8 mouse cellular contexts compared by ENCODE assay signal in the genomic region with DNA sequence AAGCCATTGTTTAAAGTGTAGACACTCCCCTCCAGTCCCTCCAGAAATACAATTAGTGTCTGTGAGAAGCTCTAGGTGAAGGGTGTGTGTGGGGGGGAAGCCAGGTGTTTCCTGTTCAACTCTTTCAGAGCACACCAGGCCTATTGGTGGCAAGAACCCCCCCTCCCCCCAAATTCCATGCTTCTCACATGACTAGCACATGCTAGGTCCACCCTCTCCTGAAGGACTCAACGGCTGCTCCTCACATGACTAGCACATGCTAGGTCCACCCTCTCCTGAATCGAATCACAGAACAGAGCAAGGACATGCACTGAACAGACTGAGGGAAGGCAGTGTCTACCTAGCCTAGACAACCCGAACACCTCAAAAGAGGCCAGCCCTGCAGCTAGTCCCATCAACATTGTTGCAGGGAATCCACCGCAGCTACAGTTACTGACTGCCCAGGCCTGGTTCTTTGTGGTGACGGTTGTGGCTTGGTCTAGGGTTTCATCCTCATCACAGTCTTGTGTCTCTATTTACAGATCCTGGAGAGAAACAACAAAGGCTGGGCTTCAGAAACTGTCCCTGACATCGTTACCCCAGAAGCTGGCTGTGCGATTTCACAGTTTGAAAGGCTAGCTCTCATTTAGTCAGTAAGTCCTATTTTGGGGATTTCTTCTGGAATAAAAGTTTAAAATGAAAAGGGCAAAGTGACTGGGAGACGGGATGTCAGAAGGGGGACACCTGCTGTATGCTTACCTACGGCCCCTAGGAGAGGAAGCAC. TPM values are rescaled to one million over a fixed set of nuclear protein-coding genes. Genes with fewer than 3 reads are reported as not detected.
A peak's percentile ranks its signal among the peaks of the same experiment; 100 is the strongest.
DNase-seq lines count a peak whose midpoint lies in the region; ATAC-seq and TF ChIP-seq lines count a peak whose summit lies in the region.

No protein-coding gene starts in this region.

- H3K27ac ChIP-seq in lung, embryonic 14.5 days (ENCODE audit: low read depth), result 0 out of 2 replicates have a peak overlapping the region, but pooled peaks have one; percentile 68
- peak overlapping the region; percentile 96 for H3K27ac ChIP-seq in forebrain, embryonic 10.5 days
- peak overlapping the region; percentile 96 for H3K27ac ChIP-seq in limb, embryonic 10.5 days
- H3K27ac ChIP-seq in stomach, embryonic 14.5 days (ENCODE audit: low read length), result no peak overlapping the region; the same call in 1 of the 2 replicates
- no peak overlapping the region for H3K27ac ChIP-seq in layer of hippocampus, adult 2 months
- H3K27ac ChIP-seq in cerebellum, adult 2 months (ENCODE audit: insufficient read depth, low read length), result no peak overlapping the region

- H3K4me3 ChIP-seq in lung, embryonic 14.5 days (ENCODE audit: low read depth, low read length), result peak overlapping the region; percentile 90; the same call in 1 of the 2 replicates
- H3K4me3 ChIP-seq in forebrain, embryonic 10.5 days, result peak overlapping the region; percentile 96
- H3K4me3 ChIP-seq in limb, embryonic 10.5 days, result peak overlapping the region; percentile 97
- no peak overlapping the region; the same call in 1 of the 2 replicates for H3K4me3 ChIP-seq in stomach, embryonic 14.5 days (ENCODE audit: low read depth, low read length)
- H3K4me3 ChIP-seq in layer of hippocampus, adult 2 months, result no peak overlapping the region
- no peak overlapping the region for H3K4me3 ChIP-seq in cerebellum, adult 2 months (replicated peaks; ENCODE audit: insufficient read depth, low read depth, low read length)

- peaks cover 6% of the 10 kb centered on the region; the same call in 1 of the 2 replicates for H3K4me1 ChIP-seq in lung, embryonic 14.5 days (ENCODE audit: insufficient read depth)
- H3K4me1 ChIP-seq in forebrain, embryonic 10.5 days, result peaks cover 29% of the 10 kb centered on the region
- H3K4me1 ChIP-seq in limb, embryonic 10.5 days, result peaks cover 22% of the 10 kb centered on the region
- peaks cover 10% of the 10 kb centered on the region; the same call in 1 of the 2 replicates for H3K4me1 ChIP-seq in stomach, embryonic 14.5 days (ENCODE audit: control insufficient read depth, insufficient read depth, low read length)
- H3K4me1 ChIP-seq in cerebellum, adult 2 months (ENCODE audit: control insufficient read depth, insufficient read depth, low read length), result peaks cover 5% of the 10 kb centered on the region; the same call in 1 of the 2 replicates

- TF ChIP-seq POLR2A in cerebellum, adult 2 months (IDR thresholded peaks at IDR 0.05; ENCODE audit: borderline replicate concordance, insufficient read depth, low read length), result no peak

- H3K27me3 ChIP-seq in lung, embryonic 14.5 days (ENCODE audit: insufficient read depth, low read length), result peaks cover 10% of the 10 kb centered on the region
- H3K27me3 ChIP-seq in forebrain, embryonic 10.5 days (ENCODE audit: poor library complexity, severe bottlenecking), result peaks cover 16% of the 10 kb centered on the region
- H3K27me3 ChIP-seq in limb, embryonic 10.5 days (ENCODE audit: low read depth, poor library complexity, severe bottlenecking), result peaks cover 16% of the 10 kb centered on the region
- H3K27me3 ChIP-seq in stomach, embryonic 14.5 days (ENCODE audit: control insufficient read depth, insufficient read depth, low read length), result no peaks in the 10 kb centered on the region
- H3K27me3 ChIP-seq in cerebellum, adult 2 months (ENCODE audit: control insufficient read depth, insufficient read depth, low read length), result no peaks in the 10 kb centered on the region

- TF ChIP-seq CTCF in lung, embryonic 14.5 days (IDR thresholded peaks at IDR 0.05; ENCODE audit: low read depth), result no peak
- TF ChIP-seq CTCF in layer of hippocampus, adult 2 months (conservative IDR thresholded peaks at IDR 0.05), result no peak
- TF ChIP-seq CTCF in cerebellum, adult 2 months (IDR thresholded peaks at IDR 0.05; ENCODE audit: borderline replicate concordance, insufficient read depth, low read depth, low read length), result no peak

- DNase-seq in lung, embryonic 14.5 days, result no peak
- no peak for DNase-seq in lung, postnatal 4 days
- DNase-seq in forebrain, embryonic 10.5 days (ENCODE audit: extremely low spot score, low spot score), result no peak
- no peak for DNase-seq in limb, embryonic 10.5 days (ENCODE audit: low spot score)
- DNase-seq in layer of hippocampus, adult 2 months (ENCODE audit: low spot score in 2 of 2), result no peak
- DNase-seq in cerebellum, adult 2 months, result no peak
- DNase-seq in layer of hippocampus, adult 9-10 months (ENCODE audit: low spot score), result no peak

- 89% methylated on average over 9 of the region's 9 CpGs for WGBS in lung, embryonic 14.5 days
- 84% methylated on average over 9 of the region's 9 CpGs for WGBS in forebrain, embryonic 10.5 days
- WGBS in limb, embryonic 10.5 days, result 91% methylated on average over 9 of the region's 9 CpGs
- 84% methylated on average over 9 of the region's 9 CpGs for WGBS in stomach, embryonic 14.5 days
- 90% methylated on average over 9 of the region's 9 CpGs for WGBS in cerebellum, adult 2 months

- no peaks in the 10 kb centered on the region for H3K9me3 ChIP-seq in lung, embryonic 14.5 days (ENCODE audit: low read depth, low read length)
- H3K9me3 ChIP-seq in forebrain, embryonic 10.5 days, result no peaks in the 10 kb centered on the region
- no peaks in the 10 kb centered on the region for H3K9me3 ChIP-seq in limb, embryonic 10.5 days (replicated peaks)
- H3K9me3 ChIP-seq in stomach, embryonic 14.5 days (ENCODE audit: control insufficient read depth, low read depth, low read length), result no peaks in the 10 kb centered on the region

- no peaks in the 10 kb centered on the region for H3K36me3 ChIP-seq in lung, embryonic 14.5 days (ENCODE audit: insufficient read depth)
- peaks cover 2% of the 10 kb centered on the region; the same call in 1 of the 2 replicates for H3K36me3 ChIP-seq in forebrain, embryonic 10.5 days (replicated peaks)
- peaks cover 2% of the 10 kb centered on the region; the same call in 1 of the 2 replicates for H3K36me3 ChIP-seq in limb, embryonic 10.5 days
- no peaks in the 10 kb centered on the region for H3K36me3 ChIP-seq in stomach, embryonic 14.5 days (ENCODE audit: control insufficient read depth, insufficient read depth, low read length)

- peak overlapping the region; percentile 36 for H3K9ac ChIP-seq in lung, embryonic 14.5 days
- H3K9ac ChIP-seq in stomach, embryonic 14.5 days (replicated peaks; ENCODE audit: low read depth, low read length), result no peak overlapping the region

- peak overlapping the region; percentile 60 for H3K4me2 ChIP-seq in lung, embryonic 14.5 days
- peak overlapping the region; percentile 21; the same call in 1 of the 2 replicates for H3K4me2 ChIP-seq in stomach, embryonic 14.5 days (replicated peaks; ENCODE audit: low read depth, low read length)

- ATAC-seq in lung, embryonic 14.5 days (ENCODE audit: insufficient read depth), result 0 out of 2 replicates have a peak, but pooled peaks have one; percentile 11
- ATAC-seq in stomach, embryonic 14.5 days (ENCODE audit: insufficient number of reproducible peaks, insufficient read depth, low FRiP score, low read depth), result no peak

RNA-seq across cellular contexts. Expression of gene Cnot8, which starts 1.2 kb away (rescaled TPM):
- 82.3 and 86.8 TPM in 2 replicates for polyA plus RNA-seq in lung, embryonic 14.5 days (2014; fragmentation: Nextera tagmentation; extraction: Ambion mirVana)
- 90.9 and 96.1 TPM in 2 replicates for polyA plus RNA-seq in forebrain, embryonic 10.5 days (2016; fragmentation: Nextera tagmentation; extraction: Ambion mirVana)
- 107 and 113 TPM in 2 replicates for polyA plus RNA-seq in limb, embryonic 10.5 days (2016; fragmentation: Nextera tagmentation; extraction: Ambion mirVana)
- 87.7 and 92.6 TPM in 2 replicates for polyA plus RNA-seq in stomach, embryonic 14.5 days (2014; fragmentation: Nextera tagmentation; extraction: Ambion mirVana)
- 10 to 100 TPM; 56.0 to 57.7 TPM for total RNA-seq in layer of hippocampus, adult 2 months (2021)
- 80.3 and 82.8 TPM in 2 replicates for polyA plus RNA-seq in cerebellum, adult 2 months (2012; rRNA removed)

RNA-seq across cellular contexts. Expression of gene Gm12248, which starts 9.8 kb away (rescaled TPM):
- not detected in 2 replicates for polyA plus RNA-seq in lung, embryonic 14.5 days (2014; fragmentation: Nextera tagmentation; extraction: Ambion mirVana)
- polyA plus RNA-seq in forebrain, embryonic 10.5 days (2016; fragmentation: Nextera tagmentation; extraction: Ambion mirVana), result not detected in 2 replicates
- polyA plus RNA-seq in limb, embryonic 10.5 days (2016; fragmentation: Nextera tagmentation; extraction: Ambion mirVana), result not detected in 2 replicates
- polyA plus RNA-seq in stomach, embryonic 14.5 days (2014; fragmentation: Nextera tagmentation; extraction: Ambion mirVana), result not detected in 2 replicates
- not detected for total RNA-seq in layer of hippocampus, adult 2 months (2021)
- polyA plus RNA-seq in cerebellum, adult 2 months (2012; rRNA removed), result not detected in 2 replicates

Comparison
In these comparisons a context has a peak if more than half of its experiments do, and no peak if none do; other contexts are left out.
1. H3K27ac ChIP-seq: peak in lung, embryonic 14.5 days (single experiment), forebrain, embryonic 10.5 days (single experiment) and limb, embryonic 10.5 days (single experiment); none in stomach, embryonic 14.5 days (single experiment), layer of hippocampus, adult 2 months (single experiment) and cerebellum, adult 2 months (single experiment).
2. H3K4me3 ChIP-seq: peak in lung, embryonic 14.5 days (single experiment), forebrain, embryonic 10.5 days (single experiment) and limb, embryonic 10.5 days (single experiment); none in stomach, embryonic 14.5 days (single experiment), layer of hippocampus, adult 2 months (single experiment) and cerebellum, adult 2 months (single experiment).